Mouse (Mus musculus) lung, embryonic 15.5 days (tissue): ENCODE data around the gene Ak2. TPM values are rescaled to one million over a fixed set of nuclear protein-coding genes. Genes with fewer than 3 reads are reported as not detected.
A peak's percentile ranks its signal among the peaks of the same experiment; 100 is the strongest.

Experiments used
- ATAC-seq: fragments of 200-750 bp; cut with Nextera tagmentation; 2 replicates; pipeline ENCODE4 v1.8.0; 2017; ENCODE audit warnings: moderate number of reproducible peaks, borderline replicate concordance; ENCODE audit not compliant: low FRiP score, low TSS enrichment; ENCODE audit errors: extremely low read depth
- H3K27ac ChIP-seq: fragments of 300-500 bp; sonication (generic); 2 replicates; pipeline ENCODE4 v1.5.1; 2015; ENCODE audit warnings: moderate library complexity, mild to moderate bottlenecking, inconsistent platforms
- H3K27me3 ChIP-seq: fragments of 300-500 bp; sonication (generic); 2 replicates; pipeline ENCODE4 v1.6.1; 2015; ENCODE audit warnings: inconsistent platforms
- H3K36me3 ChIP-seq: fragments of 300-500 bp; sonication (generic); 2 replicates; pipeline ENCODE4 v1.6.1; 2015; ENCODE audit warnings: inconsistent platforms
- H3K4me1 ChIP-seq: fragments of 300-500 bp; sonication (generic); 2 replicates; pipeline ENCODE4 v1.6.1; 2015; ENCODE audit warnings: inconsistent platforms
- H3K4me2 ChIP-seq: fragments of 300-500 bp; sonication (generic); 2 replicates; pipeline ENCODE4 v1.6.1; 2015; ENCODE audit warnings: inconsistent platforms, mild to moderate bottlenecking, moderate library complexity
- H3K4me3 ChIP-seq: fragments of 300-500 bp; sonication (generic); 2 replicates; pipeline ENCODE4 v1.5.1; 2015; ENCODE audit warnings: mild to moderate bottlenecking, inconsistent platforms
- H3K9ac ChIP-seq: fragments of 300-500 bp; sonication (generic); 2 replicates; pipeline ENCODE4 v1.6.1; 2015; ENCODE audit warnings: inconsistent platforms
- H3K9me3 ChIP-seq: fragments of 300-500 bp; sonication (generic); 2 replicates; pipeline ENCODE4 v1.6.1; 2016; ENCODE audit warnings: inconsistent platforms
- WGBS: fragments of 180-500 bp; shearing (Covaris S2); methylation state at CpG from one replicate; pipeline ENCODE4 v1.1.7; 2015; 5-methylcytosine and 5-hydroxymethylcytosine counted together
- polyA plus RNA-seq: library from polyadenylated mRNA; unstranded; fragments of >200 nt; fragmentation: Nextera tagmentation; extraction: Ambion mirVana; gene quantifications from 2 replicates; pipeline ENCODE4 v1.2.1, GENCODE M21; 2015

The Ak2 gene
- polyA plus RNA-seq, 1 experiment from 2014 or later: 187 TPM

DNA sequence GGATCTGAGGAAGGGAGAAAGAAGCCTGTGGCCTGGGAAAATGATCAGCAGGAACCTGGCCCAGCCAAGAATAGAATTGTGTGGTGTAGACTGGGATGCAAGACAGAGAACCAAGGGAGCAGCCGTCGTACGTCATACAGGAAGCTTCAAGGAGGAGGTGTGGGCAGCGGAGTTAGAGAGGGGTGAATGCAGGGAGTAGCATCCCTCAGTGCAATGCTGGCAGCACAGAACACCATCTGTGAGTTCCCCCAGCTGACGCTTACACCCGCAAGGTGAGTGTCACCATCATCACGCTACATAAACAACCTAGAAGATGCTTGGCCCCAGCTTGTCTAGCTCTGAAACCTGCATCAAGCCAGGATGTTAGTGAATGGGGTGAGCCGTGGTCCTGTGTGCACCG, 28.0 kb downstream of the Ak2 start:
- WGBS: 66% methylated on average over 9 of the region's 9 CpGs
- no peak overlapping the region for H3K27ac ChIP-seq
- no peak for ATAC-seq

DNA sequence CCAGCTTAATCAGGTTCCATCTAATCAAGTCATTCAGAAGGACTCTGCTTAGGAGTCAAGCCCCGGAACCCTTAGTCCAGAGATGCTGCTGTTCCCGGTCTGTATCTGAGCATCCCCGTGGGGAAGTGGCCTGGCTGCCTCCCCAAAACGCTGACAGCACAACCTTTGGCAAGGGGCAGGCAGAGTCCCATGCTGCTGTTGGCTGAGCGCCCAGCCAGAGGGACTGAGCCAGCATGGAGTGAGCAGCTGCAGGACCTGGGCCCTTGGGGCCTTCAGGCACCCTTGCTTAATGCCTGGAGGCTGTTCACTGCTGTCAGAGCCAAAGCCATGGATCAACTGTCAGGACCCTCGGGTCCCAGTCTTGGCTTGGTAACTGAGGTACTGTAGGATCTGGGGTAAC, 28.7 kb downstream of the Ak2 start:
- ATAC-seq: peak; percentile 82
- WGBS: 28% methylated on average over 6 of the region's 6 CpGs
- no peaks in the 10 kb centered on the region for H3K27me3 ChIP-seq
- no peaks in the 10 kb centered on the region for H3K36me3 ChIP-seq
- no peak overlapping the region for H3K4me3 ChIP-seq
- H3K4me1 ChIP-seq: peaks cover 47% of the 10 kb centered on the region
- no peaks in the 10 kb centered on the region for H3K9me3 ChIP-seq
- H3K4me2 ChIP-seq: no peak overlapping the region
- H3K27ac ChIP-seq: no peak overlapping the region
- no peak overlapping the region for H3K9ac ChIP-seq

More for the DNA sequence above, 28.0 kb downstream of the Ak2 start:
- Histone ChIP-seq H3K27me3 (no peaks in the 10 kb centered on the region), H3K9ac (no peak overlapping the region), H3K4me1 (peaks cover 41% of the 10 kb centered on the region), H3K4me2 (no peak overlapping the region), H3K4me3 (no peak overlapping the region), H3K36me3 (no peaks in the 10 kb centered on the region), H3K9me3 (no peaks in the 10 kb centered on the region)

DNA sequence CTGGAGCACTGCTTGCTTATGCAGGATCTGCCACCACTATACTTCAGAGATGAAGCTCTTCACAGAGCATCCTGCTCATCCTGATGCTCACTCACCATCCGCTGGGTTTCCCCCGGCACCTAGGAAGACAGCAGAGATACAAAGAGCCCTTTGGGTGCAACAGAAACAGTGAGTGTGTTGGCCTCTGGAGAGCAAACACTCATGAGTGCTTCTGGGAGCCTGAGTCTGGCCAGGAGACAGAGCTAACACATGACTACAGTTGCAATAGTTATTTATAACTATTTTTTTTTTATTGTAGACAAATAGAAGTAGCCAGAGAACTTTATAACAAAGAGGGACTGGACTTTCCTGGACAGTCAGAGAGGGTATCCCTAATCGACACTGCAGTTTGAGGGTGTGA, 29.7 kb downstream of the Ak2 start:
- Histone ChIP-seq H3K27me3 (no peaks in the 10 kb centered on the region), H3K4me2 (no peak overlapping the region), H3K9me3 (no peaks in the 10 kb centered on the region), H3K36me3 (no peaks in the 10 kb centered on the region), H3K9ac (no peak overlapping the region), H3K4me3 (no peak overlapping the region), H3K27ac (no peak overlapping the region), H3K4me1 (peaks cover 39% of the 10 kb centered on the region)
- WGBS: 70% methylated on average over 3 of the region's 3 CpGs
- ATAC-seq: no peak

DNA sequence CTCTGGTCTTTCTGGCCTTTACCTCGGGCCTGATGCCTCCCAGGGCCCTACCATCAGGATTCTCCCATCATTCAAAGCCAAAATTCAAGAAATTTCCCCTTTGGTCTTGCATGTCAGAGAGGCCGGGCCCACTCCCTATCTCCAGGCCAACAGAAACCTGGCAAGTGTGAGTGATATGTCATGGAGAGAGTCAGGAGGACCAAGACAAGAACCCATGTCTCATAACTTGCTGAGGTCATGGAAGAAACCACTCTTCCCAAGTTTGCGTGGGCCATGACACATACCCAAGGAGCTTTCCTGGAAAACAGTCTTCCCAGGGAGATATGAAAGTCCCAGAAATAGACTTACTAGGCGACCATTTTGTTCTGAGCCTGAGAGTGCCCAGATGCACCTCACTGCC, 30.1 kb downstream of the Ak2 start:
- Histone ChIP-seq H3K9me3 (no peaks in the 10 kb centered on the region), H3K27ac (no peak overlapping the region), H3K9ac (no peak overlapping the region), H3K4me3 (no peak overlapping the region), H3K36me3 (no peaks in the 10 kb centered on the region), H3K27me3 (no peaks in the 10 kb centered on the region), H3K4me1 (peaks cover 36% of the 10 kb centered on the region), H3K4me2 (no peak overlapping the region)
- WGBS: 71% methylated on average over 4 of the region's 4 CpGs
- ATAC-seq: no peak

DNA sequence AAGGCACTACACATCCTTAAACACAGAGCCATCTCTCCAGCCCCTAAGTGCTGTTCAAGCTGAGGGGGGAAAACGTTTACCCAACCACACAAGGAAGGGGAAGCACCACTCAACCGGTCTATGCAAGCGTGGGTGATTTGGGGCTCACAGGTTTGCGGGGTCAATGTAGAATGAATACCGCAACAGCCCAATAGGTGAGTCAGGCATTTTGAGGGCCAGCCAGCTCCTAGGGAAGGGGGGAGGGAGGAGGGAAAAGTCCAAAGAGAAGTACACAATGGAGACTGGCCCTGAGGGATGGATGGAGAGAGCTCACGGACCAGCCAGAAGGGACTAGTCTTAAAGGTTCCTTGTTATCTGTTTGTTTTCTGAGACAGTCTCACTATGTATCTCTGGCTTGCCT, 32.1 kb downstream of the Ak2 start:
- no peak overlapping the region for H3K27ac ChIP-seq
- H3K9me3 ChIP-seq: no peaks in the 10 kb centered on the region
- no peak overlapping the region for H3K4me3 ChIP-seq
- no peak for ATAC-seq
- no peak overlapping the region for H3K4me2 ChIP-seq
- H3K4me1 ChIP-seq: peaks cover 36% of the 10 kb centered on the region
- H3K27me3 ChIP-seq: no peaks in the 10 kb centered on the region
- no peak overlapping the region for H3K9ac ChIP-seq
- H3K36me3 ChIP-seq: no peaks in the 10 kb centered on the region
- 64% methylated on average over 6 of the region's 6 CpGs for WGBS

DNA sequence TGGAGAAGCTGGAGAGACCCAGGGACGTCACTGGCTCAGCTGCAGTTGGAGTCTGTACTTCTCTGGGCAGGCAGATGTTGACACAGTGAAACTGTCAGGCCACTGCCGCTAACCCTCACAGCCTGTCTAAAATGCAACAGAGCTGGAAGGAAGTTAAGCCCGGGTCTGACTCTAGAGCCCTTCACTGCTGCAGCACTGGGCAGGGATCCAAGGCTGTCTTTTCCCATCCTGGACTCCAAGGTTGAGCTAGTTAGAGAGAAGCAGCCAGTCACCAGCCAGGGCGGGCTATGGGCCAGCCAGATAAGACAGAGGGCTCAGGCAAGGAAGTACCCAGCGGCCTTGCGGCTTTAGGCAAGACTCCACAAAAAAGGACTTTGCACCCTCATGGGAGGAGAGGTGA, 33.0 kb downstream of the Ak2 start:
- Histone ChIP-seq H3K4me3 (no peak overlapping the region), H3K9ac (no peak overlapping the region), H3K9me3 (no peaks in the 10 kb centered on the region), H3K27ac (peak overlapping the region; percentile 87), H3K4me1 (peaks cover 33% of the 10 kb centered on the region), H3K27me3 (no peaks in the 10 kb centered on the region), H3K4me2 (no peak overlapping the region), H3K36me3 (no peaks in the 10 kb centered on the region)
- peak; percentile 76 for ATAC-seq
- WGBS: 13% methylated on average over 6 of the region's 6 CpGs

DNA sequence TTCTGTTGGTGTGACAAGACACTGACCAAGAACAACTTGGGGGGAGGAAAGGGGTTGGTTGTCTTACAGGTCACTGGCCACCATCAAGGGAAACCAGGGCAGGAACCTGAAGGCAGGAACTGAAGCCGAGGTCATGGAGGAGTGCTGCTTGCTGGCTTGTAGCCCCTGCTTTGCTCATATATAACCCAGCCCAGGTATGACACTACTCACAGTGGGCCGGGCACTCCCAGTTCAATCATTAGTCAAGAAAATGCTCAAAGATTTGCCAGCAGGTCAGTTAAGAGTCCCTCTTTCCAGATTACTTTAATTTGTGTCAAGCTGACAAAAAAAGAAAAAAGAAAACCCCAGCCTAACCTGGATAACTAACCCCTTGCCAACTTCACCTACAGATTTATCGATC, 33.9 kb downstream of the Ak2 start:
- no peak for ATAC-seq
- Histone ChIP-seq H3K36me3 (no peaks in the 10 kb centered on the region), H3K4me3 (no peak overlapping the region)

DNA sequence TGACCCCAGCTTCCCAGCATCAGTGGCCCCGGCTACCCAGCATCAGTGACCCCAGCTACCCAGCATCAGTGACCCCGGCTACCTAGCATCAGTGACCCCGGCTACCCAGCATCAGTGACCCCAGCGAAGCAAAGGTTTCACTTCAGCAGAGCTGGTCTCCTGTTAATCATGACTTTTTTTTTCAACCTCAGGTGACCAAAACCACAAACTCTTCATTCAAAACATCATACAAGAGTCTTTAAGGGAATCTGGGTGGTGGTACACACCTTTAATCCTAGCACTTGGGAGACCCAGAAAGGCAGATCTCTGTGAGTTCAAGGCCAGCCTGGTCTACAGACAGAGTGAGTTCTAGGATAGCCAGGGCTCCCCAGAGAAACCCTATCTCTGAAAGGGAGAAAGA, 39.0 kb downstream of the Ak2 start:
- Histone ChIP-seq H3K27me3 (no peaks in the 10 kb centered on the region), H3K9me3 (no peaks in the 10 kb centered on the region), H3K9ac (no peak overlapping the region), H3K36me3 (no peaks in the 10 kb centered on the region), H3K4me1 (peaks cover 32% of the 10 kb centered on the region), H3K27ac (no peak overlapping the region), H3K4me2 (no peak overlapping the region), H3K4me3 (no peak overlapping the region)
- WGBS: 85% methylated on average over 4 of the region's 4 CpGs
- no peak for ATAC-seq

More for the DNA sequence above, 33.9 kb downstream of the Ak2 start:
- peak overlapping the region; percentile 87 for H3K27ac ChIP-seq
- H3K9me3 ChIP-seq: no peaks in the 10 kb centered on the region
- no peak overlapping the region for H3K4me2 ChIP-seq
- H3K9ac ChIP-seq: no peak overlapping the region
- 88% methylated on average over 3 of the region's 3 CpGs for WGBS
- H3K4me1 ChIP-seq: peaks cover 24% of the 10 kb centered on the region
- no peaks in the 10 kb centered on the region for H3K27me3 ChIP-seq

DNA sequence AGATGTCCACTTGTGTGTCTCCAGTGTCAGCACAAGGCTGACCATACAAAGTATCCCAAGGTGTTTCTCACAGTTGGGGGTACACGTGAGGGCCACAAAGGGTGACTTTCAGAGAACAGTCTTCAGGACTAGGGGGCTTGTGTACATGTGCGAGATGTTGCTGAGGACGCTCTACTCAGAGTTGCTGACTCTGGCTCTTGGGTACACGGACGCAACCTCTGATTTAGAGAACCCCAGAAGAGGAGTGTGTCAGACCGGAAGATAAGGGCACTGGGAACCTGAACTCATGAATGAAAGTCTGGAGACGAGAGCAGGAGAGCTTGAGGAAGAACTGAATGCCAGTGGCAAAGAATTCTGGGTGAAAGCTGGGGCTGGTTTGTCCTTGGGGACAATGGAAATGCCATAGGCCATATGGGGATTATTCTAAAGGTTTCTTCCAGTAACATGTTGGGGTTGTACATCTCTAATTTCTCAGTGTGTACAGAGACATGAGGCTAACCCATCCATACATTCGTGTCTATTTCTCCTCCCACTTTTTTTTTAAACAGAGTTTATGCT, 39.7 kb downstream of the Ak2 start:
- ATAC-seq: no peak
- no peaks in the 10 kb centered on the region for H3K9me3 ChIP-seq
- no peaks in the 10 kb centered on the region for H3K27me3 ChIP-seq
- 77% methylated on average over 8 of the region's 8 CpGs for WGBS
- no peaks in the 10 kb centered on the region for H3K36me3 ChIP-seq
- no peak overlapping the region for H3K9ac ChIP-seq
- no peak overlapping the region for H3K4me3 ChIP-seq
- no peak overlapping the region for H3K27ac ChIP-seq
- no peak overlapping the region for H3K4me2 ChIP-seq
- H3K4me1 ChIP-seq: peaks cover 37% of the 10 kb centered on the region

DNA sequence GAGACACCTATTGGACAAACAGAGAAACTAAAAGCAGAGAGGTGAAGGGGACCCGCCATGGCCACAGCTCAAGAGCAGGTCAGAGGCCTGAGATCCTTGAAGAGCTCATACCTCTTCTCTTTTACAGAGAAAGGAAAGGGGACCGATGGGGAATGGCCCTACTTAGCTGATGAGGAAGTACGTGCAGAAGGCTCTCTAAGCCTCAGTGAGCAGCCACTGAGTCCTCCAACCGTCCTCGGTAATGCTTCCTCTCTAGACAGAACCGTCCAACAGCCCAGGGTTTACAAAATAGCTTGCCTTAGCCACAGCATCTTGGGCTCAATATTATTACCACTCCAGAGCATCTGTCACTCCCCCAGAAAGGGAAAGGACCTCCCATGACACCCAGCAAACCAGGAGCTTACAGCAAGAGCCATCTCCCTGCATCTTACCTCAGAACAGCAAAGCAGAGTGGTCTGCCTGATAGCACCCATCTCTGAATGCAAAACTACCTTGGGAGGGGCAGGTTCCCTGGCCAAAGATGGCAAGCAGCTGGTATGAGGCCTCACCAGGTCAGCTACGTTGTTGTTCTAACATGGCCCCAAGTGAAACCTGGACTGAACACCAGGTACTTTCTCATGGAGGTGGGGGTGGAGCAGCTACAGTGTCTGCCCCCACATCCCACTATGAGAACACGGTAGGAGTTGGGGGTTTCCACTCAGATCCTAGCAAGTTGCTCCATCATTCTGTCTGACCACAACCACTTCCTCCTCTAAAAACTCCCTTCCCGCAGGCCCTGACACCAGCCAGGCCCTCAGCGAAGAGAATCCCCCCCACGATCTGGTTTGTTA, 40.6 kb downstream of the Ak2 start:
- H3K4me1 ChIP-seq: peaks cover 37% of the 10 kb centered on the region
- H3K4me3 ChIP-seq: no peak overlapping the region
- no peaks in the 10 kb centered on the region for H3K36me3 ChIP-seq
- no peaks in the 10 kb centered on the region for H3K9me3 ChIP-seq
- 60% methylated on average over 11 of the region's 11 CpGs for WGBS
- no peaks in the 10 kb centered on the region for H3K27me3 ChIP-seq
- H3K27ac ChIP-seq: peak overlapping the region; percentile 83
- ATAC-seq: no peak
- peak overlapping the region; percentile 7; the same call in 1 of the 2 replicates for H3K9ac ChIP-seq
- peak overlapping the region; percentile 43; the same call in 1 of the 2 replicates for H3K4me2 ChIP-seq

DNA sequence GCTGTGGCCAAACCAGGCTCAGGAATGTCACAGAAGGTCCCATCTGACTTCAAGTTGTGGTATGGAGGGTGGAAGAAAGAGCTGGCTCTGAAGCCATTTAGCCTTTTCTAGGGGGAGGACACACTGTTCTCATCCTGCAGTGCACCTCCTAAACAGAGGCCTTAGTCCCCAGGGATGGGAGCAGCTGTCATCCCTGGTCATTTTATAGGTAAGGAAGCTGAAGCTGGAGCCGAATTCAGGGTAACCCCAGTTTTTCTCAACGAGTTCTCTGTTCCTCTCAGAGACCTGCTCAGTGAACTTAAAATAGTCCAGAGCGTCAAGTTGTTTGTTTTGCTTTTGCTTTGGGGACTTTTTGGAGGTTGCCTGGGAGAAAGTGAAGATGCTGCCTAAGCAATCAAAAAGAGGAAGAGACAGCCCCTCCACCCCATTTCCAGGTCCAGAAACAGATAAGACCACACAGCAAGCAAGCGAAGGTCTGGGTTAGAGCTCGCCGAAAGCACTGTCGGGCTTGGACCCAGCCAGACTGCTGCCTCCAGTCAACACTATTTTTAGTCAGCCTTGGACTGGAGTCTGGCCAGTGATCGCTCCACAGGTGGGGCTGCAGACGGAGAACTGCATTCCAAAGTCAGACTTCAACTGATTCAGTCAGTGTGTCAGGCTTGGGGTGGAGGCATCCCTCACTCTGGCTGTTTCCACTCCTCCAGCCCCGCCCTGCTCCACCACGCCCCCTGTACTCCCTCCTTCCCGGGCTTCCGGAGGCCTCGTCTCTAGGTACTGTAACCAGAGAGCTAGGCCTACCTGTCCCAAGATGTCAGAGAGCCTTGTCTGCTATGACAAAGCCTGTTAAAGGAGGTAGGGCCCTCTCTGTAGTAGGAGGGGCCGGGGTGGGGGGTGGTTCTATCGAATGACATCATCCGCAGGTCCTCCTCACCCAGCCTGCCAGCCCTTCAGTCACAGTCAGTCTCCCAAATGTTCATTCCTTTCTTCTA, 41.5 kb downstream of the Ak2 start:
- H3K9ac ChIP-seq: peak overlapping the region; percentile 7; the same call in 1 of the 2 replicates
- H3K4me3 ChIP-seq: no peak overlapping the region
- 7% methylated on average over 17 of the region's 17 CpGs for WGBS
- H3K27ac ChIP-seq: peak overlapping the region; percentile 83
- no peaks in the 10 kb centered on the region for H3K36me3 ChIP-seq
- H3K9me3 ChIP-seq: no peaks in the 10 kb centered on the region
- peak overlapping the region; percentile 43 for H3K4me2 ChIP-seq
- peaks cover 37% of the 10 kb centered on the region for H3K4me1 ChIP-seq
- peak; percentile 91 for ATAC-seq
- H3K27me3 ChIP-seq: no peaks in the 10 kb centered on the region
